Mouse (Mus musculus): ENCODE measurements around the gene Unc93b1. TPM values are rescaled to one million over a fixed set of nuclear protein-coding genes. Genes with fewer than 3 reads are reported as not detected.

Unc93b1 gene
- polyA plus RNA-seq, 1 experiment = 140 TPM

DNA sequence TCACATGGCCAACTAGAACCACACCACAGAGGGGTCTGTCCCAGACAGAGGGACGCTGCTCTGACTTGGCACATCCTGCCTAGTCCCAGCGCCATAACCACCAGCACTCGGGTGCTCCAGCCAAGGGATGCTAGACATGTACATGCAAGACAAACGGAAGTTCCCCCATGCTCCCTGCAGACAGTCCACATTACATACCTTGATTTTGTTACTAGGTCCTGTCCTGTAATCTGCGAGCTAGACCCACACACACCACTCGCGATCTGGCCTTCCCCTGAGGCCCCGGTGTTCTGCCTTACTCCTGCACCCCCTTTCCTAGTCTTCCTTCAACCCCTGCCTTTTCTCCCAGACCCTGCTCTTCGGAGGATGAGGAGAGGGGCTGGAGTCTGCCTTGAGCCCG lies 28.7 kb upstream of the Unc93b1 start:
- under 1% methylated on average over 10 of the region's 10 CpGs for WGBS

DNA sequence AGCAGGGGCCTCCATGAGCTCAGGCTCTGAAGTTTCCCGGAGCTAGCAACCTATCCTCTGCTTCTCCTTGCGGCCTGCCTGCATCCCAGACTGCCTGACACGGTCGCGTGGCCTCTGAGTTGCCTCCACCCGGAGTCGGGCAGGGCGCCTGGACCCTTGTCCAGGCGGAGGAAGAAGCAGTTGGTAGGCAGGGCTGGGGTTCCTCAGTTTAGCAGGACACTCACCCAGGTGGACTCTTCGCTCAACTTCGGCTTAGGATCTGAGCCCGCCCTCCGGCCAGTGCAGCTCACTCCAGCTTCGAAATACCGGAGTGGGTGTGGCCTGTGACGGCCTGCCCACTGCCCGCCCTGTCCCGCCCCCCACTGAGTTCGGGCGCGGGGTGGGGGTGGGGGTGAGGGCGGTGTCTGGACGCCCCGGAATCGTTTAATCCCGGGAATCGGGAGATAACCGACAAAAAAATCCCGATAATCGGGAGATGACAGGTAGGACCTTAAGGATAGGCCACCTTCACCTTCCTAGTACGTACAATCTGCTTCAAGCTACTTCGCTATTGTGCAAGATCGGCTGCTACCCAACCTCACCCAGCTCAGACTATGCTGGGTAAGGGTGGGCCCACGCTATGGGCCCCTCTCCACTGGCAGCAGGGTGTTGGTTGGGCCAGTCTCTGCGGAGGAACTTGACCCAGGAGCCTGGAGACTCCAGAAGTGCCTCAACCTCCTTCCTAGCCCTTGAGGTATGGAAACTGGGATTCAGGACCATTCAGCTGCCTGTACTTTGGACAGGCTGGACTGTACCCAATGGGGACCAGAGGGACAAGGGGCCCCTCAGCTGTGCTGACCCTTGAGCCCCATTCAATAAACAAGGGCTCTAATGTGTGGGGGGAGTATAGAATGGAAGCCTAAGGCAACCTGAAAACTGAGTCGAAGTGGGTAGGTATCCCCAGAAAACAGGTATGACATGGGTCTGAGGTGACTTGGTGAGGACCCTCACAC lies 27.9 kb upstream of the Unc93b1 start, which contains the start of gene Tcirg1:
TSS of gene Tcirg1 (minus strand) at position 339 of the 992 bp plus-strand sequence.
- H3K27me3 ChIP-seq (ENCODE audit: control insufficient read depth, insufficient read depth, low read length) = no peaks in the 10 kb centered on the region
- 2% methylated on average over 36 of the region's 36 CpGs for WGBS
- peak within 1 kb of the TSS; percentile 77 for H3K4me3 ChIP-seq (ENCODE audit: low read depth, low read length)
- peaks cover 11% of the 10 kb centered on the region for H3K4me1 ChIP-seq (ENCODE audit: control insufficient read depth, insufficient read depth, insufficient read length, low read length)
- peaks cover 48% of the 10 kb centered on the region for H3K36me3 ChIP-seq (ENCODE audit: control insufficient read depth, insufficient read depth, low read length)
- TF ChIP-seq POLR2A (IDR thresholded peaks at IDR 0.05; ENCODE audit: low read depth, low read length) (peak; percentile 85; the same call in 1 of the 2 replicates), CTCF (IDR thresholded peaks at IDR 0.05; ENCODE audit: extremely low read depth, insufficient read length, insufficient replicate concordance, low read depth, low read length) (no peak)
- H3K27ac ChIP-seq (ENCODE audit: insufficient read depth, low read depth, low read length) = peak within 1 kb of the TSS; percentile 89

More for the DNA sequence above, 28.7 kb upstream of the Unc93b1 start:
- peaks cover 54% of the 10 kb centered on the region for H3K36me3 ChIP-seq (ENCODE audit: control insufficient read depth, insufficient read depth, low read length)
- TF ChIP-seq POLR2A (IDR thresholded peaks at IDR 0.05; ENCODE audit: low read depth, low read length) (no peak), CTCF (IDR thresholded peaks at IDR 0.05; ENCODE audit: extremely low read depth, insufficient read length, insufficient replicate concordance, low read depth, low read length) (no peak)
- H3K27ac ChIP-seq (ENCODE audit: insufficient read depth, low read depth, low read length) = peak overlapping the region; percentile 89
- no peaks in the 10 kb centered on the region for H3K27me3 ChIP-seq (ENCODE audit: control insufficient read depth, insufficient read depth, low read length)
- H3K4me3 ChIP-seq (ENCODE audit: low read depth, low read length) = peak overlapping the region; percentile 77
- H3K4me1 ChIP-seq (ENCODE audit: control insufficient read depth, insufficient read depth, insufficient read length, low read length) = peaks cover 11% of the 10 kb centered on the region

DNA sequence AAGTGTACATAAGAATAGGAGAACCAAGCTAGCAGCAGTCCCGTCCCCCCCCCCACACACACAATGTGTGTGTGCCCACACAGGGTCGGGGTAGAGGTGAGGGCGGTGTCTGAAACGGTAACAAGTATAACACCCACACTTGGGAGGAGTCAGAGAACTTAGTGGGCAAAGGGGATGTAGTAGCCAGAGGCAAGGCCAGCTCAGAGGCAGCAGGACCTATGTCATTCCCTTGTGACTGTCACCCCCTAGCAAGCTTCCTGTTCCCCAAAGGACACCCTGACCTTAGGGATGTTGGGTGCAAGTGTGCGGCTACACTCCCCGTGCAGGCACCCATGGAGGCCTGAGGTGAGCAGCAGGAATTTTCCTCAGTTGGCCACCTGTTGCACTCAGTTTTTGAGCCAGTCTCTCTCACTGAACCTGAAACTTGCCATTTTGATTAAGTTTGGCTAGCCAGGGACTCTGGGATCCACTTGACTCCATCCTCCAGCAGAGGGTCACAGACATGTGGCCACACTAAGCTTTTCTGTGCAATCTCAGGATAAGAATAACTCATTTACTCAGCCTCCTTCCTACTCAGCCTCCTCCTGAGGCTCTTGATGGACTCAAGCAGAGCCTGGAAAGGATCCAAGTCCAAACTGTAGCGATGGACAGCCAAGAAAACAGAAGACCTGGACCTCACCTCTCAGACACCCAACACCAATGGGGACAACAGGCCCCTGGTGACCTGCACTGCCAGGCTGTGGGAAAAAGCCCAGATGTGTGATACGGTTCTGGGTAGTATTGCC lies 26.9 kb upstream of the Unc93b1 start:
- H3K4me1 ChIP-seq (ENCODE audit: control insufficient read depth, insufficient read depth, insufficient read length, low read length) = peaks cover 11% of the 10 kb centered on the region
- no peaks in the 10 kb centered on the region for H3K27me3 ChIP-seq (ENCODE audit: control insufficient read depth, insufficient read depth, low read length)
- peaks cover 39% of the 10 kb centered on the region for H3K36me3 ChIP-seq (ENCODE audit: control insufficient read depth, insufficient read depth, low read length)
- no peak overlapping the region for H3K27ac ChIP-seq (ENCODE audit: insufficient read depth, low read depth, low read length)
- 56% methylated on average over 8 of the region's 8 CpGs for WGBS
- TF ChIP-seq CTCF (IDR thresholded peaks at IDR 0.05; ENCODE audit: extremely low read depth, insufficient read length, insufficient replicate concordance, low read depth, low read length) (no peak), POLR2A (IDR thresholded peaks at IDR 0.05; ENCODE audit: low read depth, low read length) (no peak)
- H3K4me3 ChIP-seq (ENCODE audit: low read depth, low read length) = no peak overlapping the region

DNA sequence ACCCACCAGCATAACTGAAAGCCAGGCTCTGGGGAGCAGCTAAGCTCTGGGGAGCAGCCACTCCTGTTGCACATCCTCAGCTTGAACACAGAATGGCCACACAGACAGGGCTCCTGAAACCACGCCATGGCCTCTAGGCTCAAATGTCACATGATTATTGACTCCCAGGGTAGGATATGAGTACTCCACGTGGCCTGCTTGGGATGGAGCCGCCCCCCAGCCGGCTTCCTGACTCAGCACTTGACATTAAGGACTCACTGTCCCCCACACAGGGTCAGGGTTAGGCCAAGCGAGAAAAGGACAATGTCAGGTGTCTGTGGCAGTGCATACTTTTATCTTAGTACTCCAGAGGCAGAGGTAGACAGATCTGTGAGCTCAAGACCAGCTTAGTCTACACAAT lies 24.8 kb upstream of the Unc93b1 start:
- Histone ChIP-seq H3K27ac (ENCODE audit: insufficient read depth, low read depth, low read length) (no peak overlapping the region), H3K36me3 (ENCODE audit: control insufficient read depth, insufficient read depth, low read length) (peaks cover 27% of the 10 kb centered on the region), H3K27me3 (ENCODE audit: control insufficient read depth, insufficient read depth, low read length) (no peaks in the 10 kb centered on the region), H3K4me3 (ENCODE audit: low read depth, low read length) (no peak overlapping the region), H3K4me1 (ENCODE audit: control insufficient read depth, insufficient read depth, insufficient read length, low read length) (peaks cover 13% of the 10 kb centered on the region)
- TF ChIP-seq CTCF (IDR thresholded peaks at IDR 0.05; ENCODE audit: extremely low read depth, insufficient read length, insufficient replicate concordance, low read depth, low read length) (no peak), POLR2A (IDR thresholded peaks at IDR 0.05; ENCODE audit: low read depth, low read length) (no peak)
- 72% methylated on average over 5 of the region's 5 CpGs for WGBS

DNA sequence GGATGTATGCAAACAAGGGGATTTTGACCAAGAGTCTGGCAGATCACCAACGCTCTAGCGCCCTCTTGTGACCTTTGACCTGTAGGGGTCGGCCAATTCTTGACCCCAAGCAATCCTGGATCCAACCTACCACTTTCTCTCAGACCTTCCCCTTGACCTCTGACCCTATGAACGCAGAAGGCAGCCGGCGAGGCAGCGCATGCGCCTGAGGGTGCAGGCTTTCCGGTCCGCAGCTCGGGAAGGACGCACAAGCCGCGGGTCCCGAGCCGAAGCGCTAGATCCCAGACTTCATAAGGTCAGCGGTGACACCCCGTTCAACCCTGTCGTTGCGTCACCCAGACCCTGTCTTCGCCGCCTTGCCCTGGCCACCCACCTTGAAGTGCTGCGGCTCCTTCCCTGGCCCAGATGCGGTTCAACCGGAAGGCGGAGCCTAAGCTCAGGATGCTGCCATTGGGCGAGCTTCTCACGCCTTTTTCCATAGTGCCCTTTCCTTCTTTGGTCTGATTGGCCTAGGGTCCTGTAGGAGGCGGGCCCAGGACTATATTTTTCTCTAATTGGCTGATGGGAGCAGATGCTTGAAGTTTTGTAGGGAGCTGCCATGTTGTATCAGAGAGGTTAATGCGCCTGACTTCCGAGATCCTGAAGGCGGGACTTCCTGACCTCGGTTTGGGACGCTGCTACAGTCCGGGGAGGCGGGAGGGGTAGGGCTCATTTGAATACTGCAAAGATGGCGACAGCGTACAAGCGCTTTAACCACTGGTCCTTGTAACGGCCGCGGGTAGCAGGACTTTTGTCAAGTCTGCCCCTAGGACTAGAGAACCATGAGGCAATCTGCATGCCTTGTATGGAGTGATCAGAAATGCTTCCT lies 22.4 kb upstream of the Unc93b1 start, which contains the start of gene Ndufs8:
TSS of gene Ndufs8 (minus strand) at position 438 of the 868 bp plus-strand sequence.
- Histone ChIP-seq H3K4me1 (ENCODE audit: control insufficient read depth, insufficient read depth, insufficient read length, low read length) (peaks cover 6% of the 10 kb centered on the region), H3K36me3 (ENCODE audit: control insufficient read depth, insufficient read depth, low read length) (peaks cover 27% of the 10 kb centered on the region), H3K27ac (ENCODE audit: insufficient read depth, low read depth, low read length) (peak within 1 kb of the TSS; percentile 83), H3K27me3 (ENCODE audit: control insufficient read depth, insufficient read depth, low read length) (no peaks in the 10 kb centered on the region), H3K4me3 (ENCODE audit: low read depth, low read length) (peak within 1 kb of the TSS; percentile 73)
- WGBS = under 1% methylated on average over 43 of the region's 43 CpGs
- TF ChIP-seq CTCF (IDR thresholded peaks at IDR 0.05; ENCODE audit: extremely low read depth, insufficient read length, insufficient replicate concordance, low read depth, low read length) (peak; percentile 28; the same call in 1 of the 2 replicates), POLR2A (IDR thresholded peaks at IDR 0.05; ENCODE audit: low read depth, low read length) (peak; percentile 53; the same call in 1 of the 2 replicates)

DNA sequence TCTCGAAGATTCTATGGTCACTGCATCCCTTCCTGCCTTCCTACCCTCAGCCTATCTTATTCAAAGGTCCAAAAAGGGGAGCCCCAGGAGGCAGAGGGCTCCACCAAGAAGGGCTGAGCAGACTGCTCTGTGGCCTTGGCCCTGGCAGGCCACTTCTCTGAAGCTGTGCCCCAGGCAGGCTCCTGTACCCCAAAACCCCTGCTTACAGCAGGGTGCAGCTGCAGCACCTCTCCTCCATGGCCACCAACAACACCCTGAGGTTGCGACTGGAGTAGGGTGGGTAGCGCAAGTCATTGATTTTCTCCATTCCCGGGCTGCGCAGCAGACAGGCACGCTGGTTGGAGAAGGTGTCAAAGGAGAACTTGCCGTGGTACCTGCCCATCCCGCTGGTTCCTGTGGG lies 21.3 kb upstream of the Unc93b1 start:
- H3K36me3 ChIP-seq (ENCODE audit: control insufficient read depth, insufficient read depth, low read length) = peaks cover 22% of the 10 kb centered on the region
- WGBS = 78% methylated on average over 8 of the region's 8 CpGs
- no peak overlapping the region for H3K27ac ChIP-seq (ENCODE audit: insufficient read depth, low read depth, low read length)
- no peak for TF ChIP-seq CTCF (IDR thresholded peaks at IDR 0.05; ENCODE audit: extremely low read depth, insufficient read length, insufficient replicate concordance, low read depth, low read length)
- TF ChIP-seq POLR2A (IDR thresholded peaks at IDR 0.05; ENCODE audit: low read depth, low read length) = no peak
- H3K27me3 ChIP-seq (ENCODE audit: control insufficient read depth, insufficient read depth, low read length) = no peaks in the 10 kb centered on the region
- H3K4me3 ChIP-seq (ENCODE audit: low read depth, low read length) = peak overlapping the region; percentile 9
- peaks cover 5% of the 10 kb centered on the region for H3K4me1 ChIP-seq (ENCODE audit: control insufficient read depth, insufficient read depth, insufficient read length, low read length)
